Mouse (Mus musculus) ES-Bruce4 (cell line): ENCODE results near the gene Kcnh3. TPM values are rescaled to one million over a fixed set of nuclear protein-coding genes. Genes with fewer than 3 reads are reported as not detected.

Source experiments
- H3K27ac ChIP-seq: 2 replicates; pipeline ENCODE4 v1.5.1; 2012; ENCODE audit warnings: low read length, inconsistent platforms; ENCODE audit not compliant: insufficient read depth
- H3K27me3 ChIP-seq: 2 replicates; pipeline ENCODE4 v1.6.1; 2012; ENCODE audit warnings: mild to moderate bottlenecking, low read length, inconsistent platforms; ENCODE audit not compliant: control insufficient read depth, poor library complexity, insufficient read depth, severe bottlenecking
- H3K36me3 ChIP-seq: 2 replicates; pipeline ENCODE4 v1.6.1; 2012; ENCODE audit warnings: inconsistent platforms, mild to moderate bottlenecking, low read length, moderate library complexity; ENCODE audit not compliant: control insufficient read depth, poor library complexity, insufficient read depth, severe bottlenecking
- H3K4me1 ChIP-seq: one replicate; pipeline ENCODE4 v1.8.1; 2011; ENCODE audit warnings: low read length; ENCODE audit not compliant: control insufficient read depth, insufficient read depth
- H3K4me3 ChIP-seq: 2 replicates; pipeline ENCODE4 v1.5.1; 2011; ENCODE audit warnings: low read depth, mild to moderate bottlenecking, low read length
- H3K9ac ChIP-seq: 2 replicates; pipeline ENCODE4 v1.6.1; 2012; ENCODE audit warnings: low read depth, mild to moderate bottlenecking, inconsistent platforms; ENCODE audit not compliant: poor library complexity, severe bottlenecking
- H3K9me3 ChIP-seq: replicated peaks from 2 replicates; pipeline ENCODE4 v1.6.1; 2012; ENCODE audit warnings: mild to moderate bottlenecking, low read length, inconsistent platforms; ENCODE audit not compliant: control insufficient read depth, poor library complexity, insufficient read depth, severe bottlenecking
- CTCF ChIP-seq: IDR thresholded peaks from one replicate; pipeline ENCODE4 v1.8.1; 2011; ENCODE audit warnings: low read depth, low read length
- EP300 ChIP-seq: IDR thresholded peaks from 2 replicates; pipeline ENCODE4 v1.6.1; 2011; ENCODE audit warnings: low read depth, low read length; ENCODE audit not compliant: insufficient read depth
- POLR2A ChIP-seq: IDR thresholded peaks from one replicate; pipeline ENCODE4 v1.8.1; 2011; ENCODE audit warnings: low read length; ENCODE audit not compliant: insufficient read depth
- polyA plus RNA-seq: library from polyadenylated mRNA; stranded (reverse); fragments of >200 nt; gene quantifications from 2 replicates; pipeline ENCODE4 v1.2.4, GENCODE M21; 2011; ENCODE audit warnings: low read depth; ENCODE audit not compliant: missing spikeins, insufficient read depth, insufficient read length

Gene Kcnh3
- polyA plus RNA-seq, 1 experiment, result 0.99 TPM

DNA sequence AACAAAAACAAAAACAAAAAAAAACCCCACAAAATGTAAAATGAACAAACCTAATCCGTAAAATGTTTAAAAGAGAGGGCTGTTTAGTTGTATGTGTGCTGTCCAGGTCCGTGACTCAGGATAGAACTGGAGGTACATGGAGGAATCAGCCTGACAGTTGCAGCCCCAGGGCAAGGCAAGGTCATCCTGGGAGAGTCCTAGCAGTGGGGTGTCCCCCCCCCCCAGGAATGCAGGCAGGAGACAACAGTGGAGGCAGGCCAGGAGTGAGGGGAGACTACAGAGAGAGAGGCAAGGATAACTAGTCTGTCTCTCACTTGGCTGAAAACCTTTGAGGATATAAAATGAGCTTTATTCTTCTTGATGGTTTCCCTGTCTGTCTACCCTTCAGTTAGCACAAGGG is 39.7 kb downstream of the Kcnh3 start:
- Histone ChIP-seq H3K9me3 (no peaks in the 10 kb centered on the region), H3K27me3 (no peaks in the 10 kb centered on the region), H3K27ac (peak overlapping the region; percentile 79), H3K4me1 (peaks cover 3% of the 10 kb centered on the region), H3K36me3 (no peaks in the 10 kb centered on the region), H3K4me3 (no peak overlapping the region), H3K9ac (no peak overlapping the region)
- TF ChIP-seq EP300 (peak; percentile 93), POLR2A (no peak)

DNA sequence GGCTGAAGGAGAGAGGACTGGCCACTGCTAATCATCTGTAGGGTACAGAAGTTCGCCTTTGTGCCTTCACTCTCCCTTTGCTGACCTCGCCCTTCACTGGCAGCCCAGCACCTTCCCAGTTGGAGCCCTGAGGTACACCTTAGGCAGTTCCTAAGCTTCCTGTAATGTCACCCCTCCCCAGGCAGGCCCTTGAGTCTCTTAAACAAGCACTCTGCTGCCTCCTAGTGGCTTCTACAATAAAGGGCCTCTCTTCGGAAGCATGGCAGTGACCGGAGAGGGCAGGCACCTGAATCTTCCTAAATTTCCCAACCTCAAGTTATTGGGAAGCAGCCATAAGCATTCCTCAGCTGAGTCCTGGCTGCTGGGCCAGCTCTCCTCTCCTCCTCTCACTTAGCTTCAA is 41.0 kb downstream of the Kcnh3 start:
- H3K4me3 ChIP-seq, result no peak overlapping the region
- H3K36me3 ChIP-seq, result no peaks in the 10 kb centered on the region
- peak overlapping the region; percentile 79 for H3K27ac ChIP-seq
- H3K9ac ChIP-seq, result no peak overlapping the region
- H3K4me1 ChIP-seq, result peaks cover 3% of the 10 kb centered on the region
- H3K27me3 ChIP-seq, result no peaks in the 10 kb centered on the region
- no peak for TF ChIP-seq POLR2A
- TF ChIP-seq CTCF, result peak; percentile 77
- TF ChIP-seq EP300, result peak; percentile 78
- H3K9me3 ChIP-seq, result no peaks in the 10 kb centered on the region

DNA sequence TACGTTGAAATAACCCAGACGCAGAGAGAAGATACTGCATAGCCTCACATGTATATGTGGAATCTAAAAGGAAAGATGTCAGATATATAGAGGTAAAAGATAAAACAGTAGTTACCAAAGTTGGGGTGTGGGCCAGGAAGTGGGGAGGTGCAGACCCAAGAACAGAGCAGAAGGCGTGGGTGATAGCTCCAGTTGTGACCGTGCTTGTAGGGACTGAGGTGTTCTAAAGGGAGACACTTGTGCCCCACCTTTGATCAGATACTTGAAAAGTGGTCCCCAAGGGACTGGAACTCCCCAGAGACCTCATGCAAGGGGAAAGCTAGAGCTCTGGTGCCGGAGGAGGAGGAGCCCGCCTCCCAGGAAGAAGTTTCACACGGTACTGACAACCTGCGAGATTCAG is 51.4 kb downstream of the Kcnh3 start:
- TF ChIP-seq EP300, result no peak
- no peak for TF ChIP-seq POLR2A
- TF ChIP-seq CTCF, result no peak
- Histone ChIP-seq H3K4me3 (no peak overlapping the region), H3K36me3 (no peaks in the 10 kb centered on the region), H3K9ac (no peak overlapping the region), H3K27ac (no peak overlapping the region), H3K4me1 (peaks cover 2% of the 10 kb centered on the region), H3K9me3 (no peaks in the 10 kb centered on the region), H3K27me3 (no peaks in the 10 kb centered on the region)

DNA sequence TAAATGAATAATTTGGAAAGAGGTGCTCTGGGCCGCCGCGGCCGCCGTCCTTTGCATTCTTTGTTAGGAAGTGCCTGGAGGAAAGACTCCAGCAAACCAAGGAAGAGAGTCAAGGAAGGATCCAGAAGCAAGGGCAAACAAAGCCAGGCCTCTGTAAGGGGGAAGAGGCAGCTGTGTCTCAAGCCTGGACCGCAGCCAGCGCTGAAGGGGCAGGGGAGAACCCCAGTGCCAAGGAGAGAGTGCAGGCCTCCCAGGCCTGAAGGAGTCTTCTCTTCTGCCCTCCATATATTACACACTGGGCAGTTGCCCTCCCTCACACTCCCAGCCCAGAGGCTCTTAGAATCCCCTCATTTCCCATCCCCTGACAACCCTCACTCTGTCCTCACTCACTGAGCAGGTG is 53.6 kb downstream of the Kcnh3 start:
- Histone ChIP-seq H3K27ac (no peak overlapping the region), H3K36me3 (no peaks in the 10 kb centered on the region), H3K4me1 (no peaks in the 10 kb centered on the region), H3K27me3 (no peaks in the 10 kb centered on the region), H3K9me3 (no peaks in the 10 kb centered on the region), H3K9ac (0 out of 2 replicates have a peak overlapping the region, but pooled peaks have one; percentile 21), H3K4me3 (no peak overlapping the region)
- TF ChIP-seq CTCF (no peak), EP300 (no peak), POLR2A (no peak)

DNA sequence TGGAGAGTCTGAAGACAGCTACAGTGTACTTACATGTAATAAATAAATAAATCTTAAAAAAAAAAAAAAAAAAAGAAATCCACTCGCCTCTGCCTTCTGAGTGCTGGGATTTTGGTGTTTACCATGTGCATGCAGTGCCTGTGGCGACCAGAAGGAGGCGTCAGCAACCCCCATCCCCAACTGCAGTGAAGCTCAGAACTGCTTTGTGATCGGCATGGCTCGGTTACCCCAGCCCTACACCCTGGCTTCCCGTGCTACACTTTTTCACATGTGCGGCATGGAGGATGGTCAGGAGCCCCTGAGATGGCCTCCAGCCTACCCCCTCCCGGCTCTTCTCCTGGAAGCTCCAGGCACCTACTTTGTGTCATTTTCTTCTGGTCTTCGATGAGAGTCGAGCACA is 58.8 kb downstream of the Kcnh3 start:
- Histone ChIP-seq H3K27me3 (no peaks in the 10 kb centered on the region), H3K27ac (no peak overlapping the region), H3K9ac (no peak overlapping the region), H3K9me3 (no peaks in the 10 kb centered on the region), H3K4me1 (peaks cover 7% of the 10 kb centered on the region), H3K4me3 (no peak overlapping the region), H3K36me3 (no peaks in the 10 kb centered on the region)
- TF ChIP-seq EP300, result no peak
- TF ChIP-seq CTCF, result peak; percentile 80

DNA sequence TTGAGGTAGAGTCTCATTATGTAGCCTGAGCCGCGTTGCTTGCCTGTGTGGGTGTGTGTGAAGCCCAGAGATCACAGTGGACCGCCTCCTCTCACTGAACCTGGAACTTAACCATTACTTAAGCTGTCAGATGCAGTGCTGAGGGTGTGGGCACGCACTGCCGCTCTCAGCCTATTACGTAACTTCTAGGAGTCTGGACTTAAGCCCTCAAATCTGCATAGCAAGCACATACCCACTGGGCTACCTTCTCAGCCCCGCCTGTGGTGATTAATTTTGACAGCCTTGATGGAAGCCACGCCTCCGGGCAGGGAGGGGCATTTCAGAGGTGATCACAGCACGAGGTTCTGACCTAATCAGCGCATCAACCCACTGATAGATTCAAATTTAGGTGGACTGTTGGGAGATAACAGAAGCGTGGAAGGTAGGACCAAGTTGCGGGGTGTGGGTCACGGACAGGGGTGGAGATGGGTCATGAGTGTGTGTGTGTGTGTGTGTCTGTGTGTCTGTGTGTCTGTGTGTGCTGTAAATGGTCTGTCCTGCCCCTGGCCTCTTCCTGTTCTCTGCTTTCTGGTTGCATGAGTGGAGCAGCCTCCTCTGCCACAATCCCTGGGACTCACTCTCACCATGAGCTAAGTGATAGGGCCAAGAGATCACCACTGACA is 60.0 kb downstream of the Kcnh3 start:
- H3K27me3 ChIP-seq, result no peaks in the 10 kb centered on the region
- no peaks in the 10 kb centered on the region for H3K36me3 ChIP-seq
- H3K27ac ChIP-seq, result no peak overlapping the region
- H3K4me1 ChIP-seq, result peaks cover 7% of the 10 kb centered on the region
- H3K4me3 ChIP-seq, result no peak overlapping the region
- H3K9ac ChIP-seq, result no peak overlapping the region
- no peaks in the 10 kb centered on the region for H3K9me3 ChIP-seq
- no peak for TF ChIP-seq CTCF
- TF ChIP-seq POLR2A, result no peak
- no peak for TF ChIP-seq EP300
